Mouse (Mus musculus) macrophage (primary cell): ENCODE results near the gene Flad1. TPM values are rescaled to one million over a fixed set of nuclear protein-coding genes. Genes with fewer than 3 reads are reported as not detected.
A peak's percentile ranks its signal among the peaks of the same experiment; 100 is the strongest.

Source experiments
- H3K27ac ChIP-seq: fragments of 350-480 bp; formaldehyde crosslinking; 2 replicates; pipeline ENCODE4 v1.9.0; 2021
- H3K36me3 ChIP-seq: fragments of 350-480 bp; formaldehyde crosslinking; 2 replicates; pipeline ENCODE4 v1.9.0; 2021; ENCODE audit errors: inconsistent target
- H3K4me3 ChIP-seq: fragments of 350-480 bp; formaldehyde crosslinking; 2 replicates; pipeline ENCODE4 v1.9.0; 2021; ENCODE audit errors: inconsistent target
- H3K79me2 ChIP-seq: fragments of 350-480 bp; formaldehyde crosslinking; 2 replicates; pipeline ENCODE4 v1.9.0; 2021; ENCODE audit errors: inconsistent target
- WGBS: methylation state at CpG from one replicate; pipeline ENCODE4 v1.1.7; 2026; ENCODE audit warnings: inconsistent platforms; ENCODE audit not compliant: missing documents; 5-methylcytosine and 5-hydroxymethylcytosine counted together
- polyA plus RNA-seq: library from polyadenylated mRNA; stranded (reverse); fragments of 250-400 nt; gene quantifications from 3 replicates; pipeline ENCODE4 v1.2.4, GENCODE M21; 2018; ENCODE audit warnings: inconsistent platforms
- total RNA-seq, 78 experiments: library from RNA; depleted of rRNA; stranded (reverse); fragments of 250-400 nt; gene quantifications; 1 replicate in 9 of 78; 2 replicates in 24 of 78; 3 replicates in 43 of 78; 4 replicates in 2 of 78; pipeline ENCODE4 v1.2.4; 2018; ENCODE audit warnings: inconsistent platforms in 56 of 78

Flad1 gene
- total RNA-seq (2018; cell fraction: chromatin; rRNA removed) = 10 to 100 TPM; 14.7 to 55.7 (median 35.5) TPM
- 10 to 100 TPM; 12.4 to 27.6 (median 19.2) TPM for total RNA-seq (2018; cell fraction: cytosol; rRNA removed)
- total RNA-seq (2018; cell fraction: nucleus; rRNA removed) = 10 to 100 TPM; 11.5 to 47.7 (median 28.4) TPM
- polyA plus RNA-seq = 11.3 to 17.1 TPM (median 16.4 TPM) in 3 replicates

- 2% methylated on average over 28 of the region's 28 CpGs for WGBS
- peak within 1 kb of the TSS; percentile 96 for H3K4me3 ChIP-seq
- H3K27ac ChIP-seq = peak within 1 kb of the TSS; percentile 60
- H3K36me3 ChIP-seq = peaks cover 23% of the 10 kb centered on the region
- peaks cover 23% of the 10 kb centered on the region for H3K79me2 ChIP-seq
Measured at GRCm38 (mm10) chr3:89411490-89412393, at the start of gene Flad1. TSS of gene Flad1 (minus strand) at chr3:89411870.

GRCm38 (mm10) chr3:89458965-89459807, 47.5 kb upstream of the Flad1 start:
- WGBS = under 1% methylated on average over 30 of the region's 36 CpGs
- no peaks in the 10 kb centered on the region; the same call in 1 of the 2 replicates for H3K79me2 ChIP-seq
- no peaks in the 10 kb centered on the region for H3K36me3 ChIP-seq
- peak overlapping the region; percentile 79 for H3K4me3 ChIP-seq
- peak overlapping the region; percentile 66 for H3K27ac ChIP-seq

DNA sequence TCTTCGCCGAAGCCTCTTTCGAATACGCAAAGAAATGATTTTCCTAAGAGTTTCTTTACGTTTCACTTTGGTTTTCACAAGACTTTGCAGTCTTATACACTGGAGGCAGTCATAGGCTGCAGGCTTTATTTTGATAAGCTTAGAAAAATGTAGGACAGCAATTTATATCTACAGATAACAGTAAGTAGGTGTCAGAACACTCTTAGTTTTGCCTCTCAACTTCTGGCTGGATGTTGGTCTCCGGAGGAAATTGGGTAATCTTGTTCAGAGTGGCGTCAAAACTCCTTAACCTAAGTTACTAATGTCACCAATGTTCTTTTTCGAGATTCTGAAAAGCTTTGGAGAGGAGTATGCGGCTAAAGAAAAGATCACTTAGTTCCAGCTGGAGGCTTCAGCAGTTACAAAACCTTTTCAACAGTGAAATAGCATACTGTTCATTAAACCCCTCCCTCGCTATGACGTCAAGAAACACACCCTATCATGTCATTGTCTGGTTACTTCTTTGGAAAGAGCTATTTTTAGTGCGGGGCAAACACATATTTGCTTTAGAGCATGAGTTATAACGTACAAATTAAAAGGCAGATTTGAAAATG, 46.8 kb upstream of the Flad1 start:
- Histone ChIP-seq H3K36me3 (no peaks in the 10 kb centered on the region), H3K27ac (peak overlapping the region; percentile 66), H3K79me2 (no peaks in the 10 kb centered on the region; the same call in 1 of the 2 replicates), H3K4me3 (peak overlapping the region; percentile 79)
- WGBS = 45% methylated on average over 13 of the region's 13 CpGs

DNA sequence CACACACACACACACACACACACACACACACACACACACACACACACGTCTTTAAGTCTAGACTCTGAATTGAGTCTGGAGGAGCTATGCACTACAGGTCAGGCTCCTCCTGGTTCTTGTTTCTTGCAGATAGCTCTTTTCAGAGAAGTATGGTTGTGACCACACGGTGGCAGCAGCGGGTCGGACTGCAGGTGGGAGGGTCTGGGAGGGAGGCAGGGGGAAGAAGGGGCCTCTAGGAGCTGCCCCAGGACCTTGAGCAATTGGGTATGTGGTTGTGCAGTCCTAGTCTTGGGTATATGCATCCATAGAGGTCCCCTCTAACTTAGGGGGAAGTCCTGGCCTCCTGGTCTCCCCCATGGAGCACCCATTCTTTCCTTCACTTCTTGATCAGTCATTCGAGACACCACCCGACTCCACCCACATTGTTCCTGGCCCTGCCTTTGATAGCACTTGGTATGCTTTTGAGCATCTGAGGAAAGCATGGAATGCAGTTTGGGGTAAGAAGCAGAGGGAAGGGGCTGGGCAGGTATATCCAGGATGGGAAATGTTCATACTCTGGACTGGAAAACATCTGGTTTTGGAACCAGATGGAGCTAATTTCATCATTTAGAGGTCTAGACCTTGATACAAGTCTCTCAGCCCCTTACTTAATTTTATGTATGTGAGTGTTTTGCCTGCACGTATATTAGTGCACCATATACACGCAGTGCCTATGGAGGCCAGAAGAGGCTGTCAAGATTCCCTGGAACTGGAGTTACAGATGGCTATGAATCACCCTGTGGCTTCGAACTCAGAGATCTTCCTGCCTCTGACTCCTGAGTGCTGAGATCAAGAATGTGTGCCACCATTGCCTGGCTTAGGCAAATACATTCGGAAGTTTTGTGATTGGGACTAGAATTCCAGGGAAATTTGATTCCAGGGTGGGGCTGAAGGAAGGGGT, 45.3 kb upstream of the Flad1 start:
- 48% methylated on average over 9 of the region's 10 CpGs for WGBS
- no peaks in the 10 kb centered on the region; the same call in 1 of the 2 replicates for H3K79me2 ChIP-seq
- H3K27ac ChIP-seq = no peak overlapping the region
- no peaks in the 10 kb centered on the region for H3K36me3 ChIP-seq
- H3K4me3 ChIP-seq = no peak overlapping the region

DNA sequence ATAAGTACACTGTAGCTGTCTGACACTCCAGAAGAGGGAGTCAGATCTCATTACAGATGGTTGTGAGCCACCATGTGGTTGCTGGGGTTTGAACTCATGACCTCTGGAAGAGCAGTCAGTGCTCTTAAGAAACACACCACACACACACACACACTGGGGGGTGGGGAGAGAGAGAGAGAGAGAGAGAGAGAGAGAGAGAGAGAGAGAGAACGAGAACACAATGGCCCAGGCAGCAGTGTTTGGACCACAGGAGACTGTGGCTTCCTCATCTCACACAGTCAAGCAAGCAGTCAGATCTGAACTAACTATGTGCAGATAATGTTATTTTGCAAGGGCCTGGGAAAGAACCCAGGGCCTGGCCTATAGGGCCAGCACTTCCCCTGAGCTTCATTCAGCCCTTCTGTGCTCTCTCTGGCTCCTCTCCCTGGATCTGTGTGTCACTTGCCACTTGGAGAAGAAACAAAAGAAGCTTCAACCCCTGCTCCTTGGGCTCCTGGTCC, 44.2 kb upstream of the Flad1 start:
- no peaks in the 10 kb centered on the region; the same call in 1 of the 2 replicates for H3K79me2 ChIP-seq
- no CpG with 5 or more reads among the region's 1 CpGs for WGBS
- no peak overlapping the region for H3K27ac ChIP-seq
- H3K36me3 ChIP-seq = no peaks in the 10 kb centered on the region
- no peak overlapping the region for H3K4me3 ChIP-seq

- Histone ChIP-seq H3K4me3 (no peak within 1 kb of the TSS), H3K79me2 (no peaks in the 10 kb centered on the region; the same call in 1 of the 2 replicates), H3K27ac (no peak within 1 kb of the TSS), H3K36me3 (no peaks in the 10 kb centered on the region)
- WGBS = 87% methylated on average over 9 of the region's 10 CpGs
Measured at GRCm38 (mm10) chr3:89454401-89455177, 42.9 kb upstream of the Flad1 start, which contains the start of gene Pmvk. TSS of gene Pmvk (plus strand) at chr3:89454541.

DNA sequence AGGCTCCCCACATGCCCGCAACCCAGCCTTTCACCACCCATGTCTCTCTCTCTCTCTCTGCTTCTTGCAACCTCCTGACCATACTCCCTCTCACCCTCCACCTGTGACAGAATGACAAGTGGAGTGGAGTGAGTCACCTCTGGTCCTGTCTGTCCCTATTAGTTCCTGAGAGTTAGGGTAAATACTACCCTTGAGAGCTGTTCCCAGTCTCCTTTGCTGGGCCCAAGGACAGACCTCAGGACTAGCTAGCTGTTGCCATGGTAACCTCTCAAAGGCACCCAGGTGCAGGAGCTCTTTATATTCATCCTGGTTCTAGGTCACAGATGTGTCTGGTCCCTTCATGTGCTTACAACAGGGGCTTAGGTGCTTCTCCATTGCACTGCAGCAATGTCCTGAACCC, 40.2 kb upstream of the Flad1 start:
- H3K79me2 ChIP-seq = no peaks in the 10 kb centered on the region

GRCm38 (mm10) chr3:89449541-89449940, 37.9 kb upstream of the Flad1 start:
- H3K4me3 ChIP-seq = no peak overlapping the region
- no peaks in the 10 kb centered on the region for H3K79me2 ChIP-seq
- H3K27ac ChIP-seq = no peak overlapping the region
- 0 out of 2 replicates have a peak, but pooled peaks cover 6% of the 10 kb centered on the region for H3K36me3 ChIP-seq
- 24% methylated on average over 7 of the region's 7 CpGs for WGBS

More for the DNA sequence above, 40.2 kb upstream of the Flad1 start:
- H3K36me3 ChIP-seq = no peaks in the 10 kb centered on the region
- 100% methylated on average over 1 of the region's 1 CpGs for WGBS
- no peak overlapping the region for H3K4me3 ChIP-seq
- H3K27ac ChIP-seq = no peak overlapping the region

GRCm38 (mm10) chr3:89448720-89449537, 37.3 kb upstream of the Flad1 start:
- Histone ChIP-seq H3K4me3 (no peak overlapping the region), H3K27ac (no peak overlapping the region), H3K36me3 (0 out of 2 replicates have a peak, but pooled peaks cover 6% of the 10 kb centered on the region), H3K79me2 (no peaks in the 10 kb centered on the region)
- WGBS = 65% methylated on average over 10 of the region's 13 CpGs

- WGBS = 93% methylated on average over 2 of the region's 2 CpGs
- Histone ChIP-seq H3K4me3 (no peak overlapping the region), H3K27ac (no peak overlapping the region), H3K79me2 (no peaks in the 10 kb centered on the region), H3K36me3 (0 out of 2 replicates have a peak, but pooled peaks cover 4% of the 10 kb centered on the region)
Measured at GRCm38 (mm10) chr3:89440691-89441090, 29.0 kb upstream of the Flad1 start.

DNA sequence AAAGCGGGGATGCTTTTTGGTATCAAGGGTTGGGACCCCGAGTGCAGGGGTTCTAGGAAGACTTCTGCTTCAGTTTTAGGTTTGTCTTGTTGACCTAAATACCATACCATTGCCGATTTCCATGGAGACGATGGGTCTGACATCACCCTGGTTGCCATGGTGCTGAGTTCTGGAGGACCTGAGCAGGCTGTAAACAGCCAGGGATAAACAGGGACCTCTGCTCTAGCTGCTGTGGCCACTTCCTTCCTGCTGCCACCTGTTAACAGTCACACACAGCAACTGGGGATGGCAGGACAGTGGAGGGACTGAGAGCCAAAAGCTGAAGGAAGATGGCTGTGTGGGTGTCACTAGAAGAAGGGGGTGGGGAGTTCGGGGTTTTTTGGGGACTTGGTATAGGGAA, 25.6 kb upstream of the Flad1 start:
- 8% methylated on average over 5 of the region's 5 CpGs for WGBS
- Histone ChIP-seq H3K4me3 (peak overlapping the region; percentile 30), H3K36me3 (peaks cover 14% of the 10 kb centered on the region; the same call in 1 of the 2 replicates), H3K27ac (peak overlapping the region; percentile 25; the same call in 1 of the 2 replicates), H3K79me2 (peaks cover 9% of the 10 kb centered on the region)
